Mouse (Mus musculus) ovary, adult 10 weeks (tissue): ENCODE measurements around the gene Krt83. TPM values are rescaled to one million over a fixed set of nuclear protein-coding genes. Genes with fewer than 3 reads are reported as not detected.

Experiments used
- polyA plus RNA-seq: library from polyadenylated mRNA; stranded (reverse); fragments of 350-450 nt; fragmentation: Illumina TruSeq; extraction: RNeasy Lipid Tissue Mini Kit (QIAGEN cat#74804); gene quantifications from one replicate; pipeline ENCODE4 v1.2.3, GENCODE M21; 2014

The Krt83 gene
- polyA plus RNA-seq, result not detected

GRCm38 (mm10) chr15:101491431-101491830 is at the start of gene Krt83:
Gene Krt83 (minus strand): TSS chr15:101491512.

GRCm38 (mm10) chr15:101532720-101533119 is 41.4 kb upstream of the Krt83 start, which contains the start of gene Krt84:
Gene Krt84 (minus strand): TSS chr15:101532820.

GRCm38 (mm10) chr15:101517161-101517560 is 25.8 kb upstream of the Krt83 start, which contains the start of gene Gm49425:
Gene Gm49425 (minus strand): TSS chr15:101517261.

GRCm38 (mm10) chr15:101472952-101473528 is 18.3 kb downstream of the Krt83 start, which contains the start of gene Krt86:
Gene Krt86 (plus strand): TSS chr15:101473478.

GRCm38 (mm10) chr15:101463651-101464050 is 27.7 kb downstream of the Krt83 start, which contains the start of gene Krt81:
Gene Krt81 (minus strand): TSS chr15:101463751.

GRCm38 (mm10) chr15:101447444-101447843 is 43.9 kb downstream of the Krt83 start, which contains the start of gene Krt88:
Gene Krt88 (plus strand): TSS chr15:101447744.

GRCm38 (mm10) chr15:101438555-101438954 is 52.8 kb downstream of the Krt83 start, which contains the start of gene Krt87:
Gene Krt87 (minus strand): TSS chr15:101438804.

Other genes starting within 250 kb of the Krt83 start
- gene Nr4a1, start 237.2 kb downstream of the Krt83 start, polyA plus RNA-seq, result 2.3 TPM
- gene Atg101, start 207.2 kb downstream of the Krt83 start, polyA plus RNA-seq, result not detected
- 1.1 TPM for gene 6030408B16Rik, start 198.3 kb downstream of the Krt83 start, polyA plus RNA-seq
- gene Krt80, start 121.3 kb downstream of the Krt83 start, polyA plus RNA-seq, result 0.31 TPM
- 1.5 TPM for gene Krt7, start 80.5 kb downstream of the Krt83 start, polyA plus RNA-seq
- not detected for gene Krt87, start 52.7 kb downstream of the Krt83 start, polyA plus RNA-seq
- gene Krt88, start 43.8 kb downstream of the Krt83 start, polyA plus RNA-seq, result not detected
- gene Krt81, start 27.8 kb downstream of the Krt83 start, polyA plus RNA-seq, result not detected
- gene Krt86, start 18.0 kb downstream of the Krt83 start, polyA plus RNA-seq, result not detected
- not detected for gene Gm49425, start 25.7 kb upstream of the Krt83 start, polyA plus RNA-seq
- 1.2 TPM for gene Krt84, start 41.3 kb upstream of the Krt83 start, polyA plus RNA-seq
- not detected for gene Krt82, start 59.2 kb upstream of the Krt83 start, polyA plus RNA-seq
- gene Krt90, start 71.4 kb upstream of the Krt83 start, polyA plus RNA-seq, result not detected
- not detected for gene Krt75, start 82.4 kb upstream of the Krt83 start, polyA plus RNA-seq
- not detected for gene Gm5414, start 136.7 kb upstream of the Krt83 start, polyA plus RNA-seq
- gene Gm5478, start 155.9 kb upstream of the Krt83 start, polyA plus RNA-seq, result not detected
- not detected for gene Krt6b, start 188.8 kb upstream of the Krt83 start, polyA plus RNA-seq
- not detected for gene Krt6a, start 202.8 kb upstream of the Krt83 start, polyA plus RNA-seq
- gene Krt5, start 221.4 kb upstream of the Krt83 start, polyA plus RNA-seq, result not detected